Mouse (Mus musculus): ENCODE data around the gene Il18bp. TPM values are rescaled to one million over a fixed set of nuclear protein-coding genes. Genes with fewer than 3 reads are reported as not detected.

Gene Il18bp
- total and polyA plus RNA-seq, 3 experiments: 1.9 to 3.3 (median 1.9) TPM

DNA sequence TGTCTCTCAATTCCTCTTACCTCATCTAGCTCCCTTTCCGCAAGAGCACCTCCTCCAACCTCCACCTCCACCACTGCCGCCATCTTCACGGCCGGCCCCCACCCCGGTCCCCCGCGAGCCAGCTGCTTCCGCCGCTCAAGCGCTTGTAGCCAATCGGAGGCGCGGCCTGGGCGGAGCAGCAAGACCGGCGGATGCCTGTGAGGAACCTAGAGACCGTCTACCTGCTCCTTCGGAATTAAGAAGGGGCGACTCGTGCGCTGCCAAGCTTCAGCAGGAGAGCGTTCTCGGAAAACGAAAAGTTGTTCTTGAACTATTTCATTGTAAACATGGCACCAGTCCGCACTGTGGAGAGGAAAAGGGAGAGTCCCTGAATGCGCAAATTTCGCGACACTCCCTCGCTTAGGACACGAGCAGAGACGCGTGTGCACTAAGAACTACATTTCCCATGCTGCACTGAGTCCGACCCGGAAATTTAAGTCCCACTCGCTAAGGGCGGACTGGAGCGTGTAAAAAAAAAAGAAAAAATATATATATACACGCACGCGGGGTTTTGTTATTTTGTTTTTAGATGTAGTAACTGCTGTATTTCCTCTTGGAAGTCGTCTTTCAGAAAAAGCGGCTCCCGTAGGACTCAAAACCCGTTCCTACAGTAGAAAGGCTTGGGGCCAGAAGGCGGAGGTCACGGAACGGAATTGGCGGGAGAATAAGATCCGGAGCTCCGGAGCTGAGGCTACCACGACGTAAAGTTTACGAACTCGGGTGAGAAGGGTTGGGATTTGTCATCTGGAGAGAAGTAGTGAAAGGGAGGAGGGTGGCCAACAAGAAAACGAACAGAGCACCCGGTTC, 46.8 kb upstream of the Il18bp start, which contains the start of the genes Rnf121, Xndc1 and Xntrpc:
TSS of gene Rnf121 (minus strand) at position 424 of the 846 bp plus-strand sequence.
TSS of gene Xndc1 (plus strand) at position 466 of the 846 bp plus-strand sequence.
TSS of gene Xntrpc (plus strand) at position 668 of the 846 bp plus-strand sequence.
- TF ChIP-seq ELF1 (IDR thresholded peaks at IDR 0.05; ENCODE audit: low read depth, low read length): peak; percentile 81
- peak; percentile 90 for TF ChIP-seq NELFE (IDR thresholded peaks at IDR 0.05; ENCODE audit: low read depth, low read length)
- peak; percentile 98 for TF ChIP-seq MYC (IDR thresholded peaks at IDR 0.05; ENCODE audit: low read depth, low read length)
- no peak; the same call in 1 of the 2 replicates for TF ChIP-seq MAFK (IDR thresholded peaks at IDR 0.05; ENCODE audit: insufficient replicate concordance, low read length)
- peak; percentile 84; the same call in 1 of the 2 replicates for TF ChIP-seq E2F4 (IDR thresholded peaks at IDR 0.05; ENCODE audit: insufficient replicate concordance, low read depth, low read length)
- TF ChIP-seq POLR2A (IDR thresholded peaks at IDR 0.05; ENCODE audit: low read depth, low read length): peak; percentile 83
- peak; percentile 93 for TF ChIP-seq SIN3A (IDR thresholded peaks at IDR 0.05; ENCODE audit: low read length)
- TF ChIP-seq MAZ (IDR thresholded peaks at IDR 0.05; ENCODE audit: low read depth, low read length): peak; percentile 91
- no peak for TF ChIP-seq CTCF (conservative IDR thresholded peaks at IDR 0.05 in 1 of 2, IDR thresholded peaks at IDR 0.05 in 1 of 2; ENCODE audit: low read depth in 2 of 2, low read length in 2 of 2)
- TF ChIP-seq MEF2A (IDR thresholded peaks at IDR 0.05; ENCODE audit: borderline replicate concordance, low read depth, low read length): peak; percentile 64
- peak; percentile 96 for TF ChIP-seq HCFC1 (IDR thresholded peaks at IDR 0.05; ENCODE audit: low read depth, low read length)
- TF ChIP-seq POLR2AphosphoS2 (IDR thresholded peaks at IDR 0.05; ENCODE audit: low read depth, low read length): peak; percentile 80; the same call in 1 of the 2 replicates
- peak; percentile 82 for TF ChIP-seq CHD2 (IDR thresholded peaks at IDR 0.05; ENCODE audit: low read length)
- 0 out of 2 replicates have a peak, but pooled peaks have one; percentile 60 for TF ChIP-seq UBTF (IDR thresholded peaks at IDR 0.05; ENCODE audit: low read depth, low read length)
- TF ChIP-seq ZMIZ1 (IDR thresholded peaks at IDR 0.05; ENCODE audit: low read depth, low read length): peak; percentile 58; the same call in 1 of the 2 replicates
- peak; percentile 77 for TF ChIP-seq BHLHE40 (IDR thresholded peaks at IDR 0.05; ENCODE audit: low read depth, low read length)
- TF ChIP-seq USF1 (IDR thresholded peaks at IDR 0.05; ENCODE audit: low read depth, low read length): no peak
- peak; percentile 89 for TF ChIP-seq TCF12 (IDR thresholded peaks at IDR 0.05; ENCODE audit: low read depth, low read length)
- TF ChIP-seq MXI1 (IDR thresholded peaks at IDR 0.05; ENCODE audit: low read depth, low read length): peak; percentile 89
- no peak for TF ChIP-seq RAD21 (IDR thresholded peaks at IDR 0.05; ENCODE audit: low read depth, low read length)
- peak; percentile 91; the same call in 1 of the 2 replicates for TF ChIP-seq KAT2A (IDR thresholded peaks at IDR 0.05; ENCODE audit: insufficient replicate concordance, low read length)
- TF ChIP-seq CHD1 (IDR thresholded peaks at IDR 0.05; ENCODE audit: low read depth, low read length): peak; percentile 58; the same call in 1 of the 2 replicates
- TF ChIP-seq RCOR1 (conservative IDR thresholded peaks at IDR 0.05; ENCODE audit: low read depth, low read length): no peak
- TF ChIP-seq SMC3 (IDR thresholded peaks at IDR 0.05; ENCODE audit: low read depth, low read length): no peak
- no peak for TF ChIP-seq EP300 (IDR thresholded peaks at IDR 0.05; ENCODE audit: low read length)
- TF ChIP-seq ETS1 (conservative IDR thresholded peaks at IDR 0.05; ENCODE audit: low read depth, low read length): peak; percentile 17
- peak; percentile 86 for TF ChIP-seq MAX (IDR thresholded peaks at IDR 0.05; ENCODE audit: low read length)
- peak; percentile 87 for TF ChIP-seq ZNF384 (IDR thresholded peaks at IDR 0.05; ENCODE audit: low read depth, low read length)
- no peak for TF ChIP-seq NRF1 (IDR thresholded peaks at IDR 0.05; ENCODE audit: low read depth, low read length)
- peak; percentile 20; the same call in 1 of the 2 replicates for TF ChIP-seq GABPA (IDR thresholded peaks at IDR 0.05; ENCODE audit: insufficient replicate concordance, low read depth, low read length)
- H3K4me3 ChIP-seq (replicated peaks in 1 of 3; ENCODE audit: low read depth in 2 of 3, low read length in 2 of 3, poor library complexity in 1 of 3): peak within 1 kb of the TSS; percentile 72 to 93 (median 81)
- H3K4me1 ChIP-seq (ENCODE audit: control insufficient read depth in 1 of 2, insufficient read depth in 2 of 2): peaks cover 9 to 46% of the 10 kb centered on the region in 2 experiments
- H3K27me3 ChIP-seq (replicated peaks): no peaks in the 10 kb centered on the region
- dilution Hi-C loops (cut with MboI; ENCODE audit: extremely low pct_ligation_motif_present, extremely low pct_unique_long_range_greater_than_20kb, low sequenced_read_pairs): no loop called here
- peak within 1 kb of the TSS; percentile 97 for H3K4me2 ChIP-seq (ENCODE audit: insufficient read depth, low read depth, poor library complexity, severe bottlenecking)
- in situ Hi-C loops (cut with MboI; ENCODE audit: low pct_ligation_motif_present, low pct_unique_long_range_greater_than_20kb, low sequenced_read_pairs): loop anchor here (10.0 kb wide), 1 partner anchor 400 kb away; the partner anchor contains the start of gene Clpb
- peak within 1 kb of the TSS; percentile 80 for H3K9ac ChIP-seq (ENCODE audit: insufficient read depth, low read depth)
- no peaks in the 10 kb centered on the region for H3K9me3 ChIP-seq (replicated peaks; ENCODE audit: low read length)
- peaks cover 2 to 12% of the 10 kb centered on the region in 2 experiments for H3K36me3 ChIP-seq (replicated peaks in 1 of 2; ENCODE audit: control insufficient read depth in 1 of 2, insufficient read depth in 1 of 2, low read length in 1 of 2)
- peak within 1 kb of the TSS; percentile 40; the same call in 1 of the 2 replicates for H3K27ac ChIP-seq (ENCODE audit: insufficient read depth, low read depth)
- peaks cover 49% of the 10 kb centered on the region for H3K79me2 ChIP-seq (replicated peaks; ENCODE audit: control insufficient read depth, extremely low read depth, insufficient read depth, poor library complexity, severe bottlenecking)
- DNase-seq (ENCODE audit: extremely low read depth): peak; percentile 90
